Mouse (Mus musculus) G1E (cell line): Measurements from ENCODE around the gene Rapgef2.

ENCODE experiments used
- CTCF ChIP-seq: IDR thresholded peaks from 2 replicates; pipeline ENCODE4 v1.5.1; 2012; ENCODE audit warnings: low read depth, low read length, inconsistent platforms, mixed read lengths
- GATA1 ChIP-seq: IDR thresholded peaks from 2 replicates; pipeline ENCODE4 v1.6.1; 2012; ENCODE audit warnings: borderline replicate concordance, low read length, inconsistent platforms, mixed read lengths
- POLR2AphosphoS5 ChIP-seq: IDR thresholded peaks from 2 replicates; pipeline ENCODE4 v1.6.1; 2012; ENCODE audit warnings: low read depth, low read length, inconsistent platforms; ENCODE audit not compliant: insufficient replicate concordance
- TAL1 ChIP-seq: conservative IDR thresholded peaks from 2 replicates; pipeline ENCODE4 v1.6.1; 2012; ENCODE audit warnings: low read depth, low read length, inconsistent platforms, mixed read lengths

- TF ChIP-seq TAL1: no peak
- TF ChIP-seq CTCF: no peak
- no peak for TF ChIP-seq GATA1
- no peak for TF ChIP-seq POLR2AphosphoS5
Measured at GRCm38 (mm10) chr3:79042973-79043372, 243.3 kb downstream of the Rapgef2 start.
